Mouse (Mus musculus) spleen, adult 2 months (tissue): ENCODE results near the gene Ceacam1. TPM values are rescaled to one million over a fixed set of nuclear protein-coding genes. Genes with fewer than 3 reads are reported as not detected.
A peak's percentile ranks its signal among the peaks of the same experiment; 100 is the strongest.

ENCODE experiments used
- DNase-seq, 2 experiments: peaks; one replicate each; pipeline versions ENCODE4 v3.0.0 to v3.0.0-alpha.2; 2012 to 2021; ENCODE audit warnings: low spot score in 2 of 2, low read depth in 1 of 2
- H3K27ac ChIP-seq: fragments of 200-500 bp; 2 replicates; pipeline ENCODE4 v1.5.1; 2012; ENCODE audit warnings: low read length, inconsistent platforms; ENCODE audit not compliant: insufficient read depth
- H3K27me3 ChIP-seq: fragments of 200-500 bp; 2 replicates; pipeline ENCODE4 v1.6.1; 2012; ENCODE audit warnings: mild to moderate bottlenecking, moderate library complexity, low read length, inconsistent platforms; ENCODE audit not compliant: control insufficient read depth, insufficient read depth
- H3K36me3 ChIP-seq: fragments of 200-500 bp; 2 replicates; pipeline ENCODE4 v1.6.1; 2012; ENCODE audit warnings: mild to moderate bottlenecking, low read length, inconsistent platforms; ENCODE audit not compliant: control insufficient read depth, insufficient read depth
- H3K4me1 ChIP-seq: fragments of 200-500 bp; 2 replicates; pipeline ENCODE4 v1.6.1; 2011; ENCODE audit warnings: inconsistent platforms; ENCODE audit not compliant: control insufficient read depth, insufficient read depth, insufficient read length
- H3K4me3 ChIP-seq: fragments of 200-500 bp; 2 replicates; pipeline ENCODE4 v1.5.1; 2011; ENCODE audit warnings: mild to moderate bottlenecking, inconsistent platforms; ENCODE audit not compliant: insufficient read depth, insufficient read length; ENCODE audit errors: extremely low read depth
- CTCF ChIP-seq: fragments of 200-500 bp; IDR thresholded peaks from 2 replicates; pipeline ENCODE4 v1.5.1; 2011; ENCODE audit warnings: mild to moderate bottlenecking, inconsistent platforms; ENCODE audit not compliant: insufficient read depth, insufficient read length, insufficient replicate concordance; ENCODE audit errors: extremely low read depth
- POLR2A ChIP-seq: fragments of 200-500 bp; IDR thresholded peaks from 2 replicates; pipeline ENCODE4 v1.6.1; 2011; ENCODE audit warnings: low read depth, low read length, inconsistent platforms
- WGBS: fragments of 180-500 bp; shearing (Covaris S2); methylation state at CpG from one replicate; pipeline ENCODE4 v1.1.7; 2018; 5-methylcytosine and 5-hydroxymethylcytosine counted together
- polyA plus RNA-seq: library from polyadenylated mRNA; depleted of rRNA; stranded (reverse); fragments of >200 nt; gene quantifications from 2 replicates; pipeline ENCODE4 v1.2.3, GENCODE M21; 2012

Ceacam1 gene
- polyA plus RNA-seq, 1 experiment: 16.3 TPM

- Histone ChIP-seq H3K27me3 (no peaks in the 10 kb centered on the region), H3K36me3 (no peaks in the 10 kb centered on the region), H3K4me3 (no peak overlapping the region), H3K27ac (no peak overlapping the region), H3K4me1 (peaks cover 28% of the 10 kb centered on the region)
- DNase-seq: no peak
- 80% methylated on average over 9 of the region's 9 CpGs for WGBS
- TF ChIP-seq POLR2A (no peak), CTCF (no peak)
These were observed 37.2 kb downstream of the Ceacam1 start for GRCm38 (mm10) chr7:25439978-25440815.

GRCm38 (mm10) chr7:25439124-25439822 is 38.1 kb downstream of the Ceacam1 start:
- Histone ChIP-seq H3K27ac (no peak overlapping the region), H3K27me3 (no peaks in the 10 kb centered on the region), H3K4me1 (peaks cover 37% of the 10 kb centered on the region), H3K36me3 (no peaks in the 10 kb centered on the region), H3K4me3 (no peak overlapping the region)
- no peak for TF ChIP-seq POLR2A
- no peak for TF ChIP-seq CTCF
- no peak for DNase-seq
- WGBS: 85% methylated on average over 8 of the region's 8 CpGs

- H3K4me1 ChIP-seq: peaks cover 54% of the 10 kb centered on the region
- 52% methylated on average over 2 of the region's 2 CpGs for WGBS
- H3K27ac ChIP-seq: peak overlapping the region; percentile 83
- no peaks in the 10 kb centered on the region for H3K27me3 ChIP-seq
- H3K36me3 ChIP-seq: no peaks in the 10 kb centered on the region
- no peak for TF ChIP-seq CTCF
- no peak for TF ChIP-seq POLR2A
- no peak overlapping the region for H3K4me3 ChIP-seq
- no peak for DNase-seq
These were observed 40.7 kb downstream of the Ceacam1 start for GRCm38 (mm10) chr7:25436704-25437103.

- no peak for TF ChIP-seq POLR2A
- TF ChIP-seq CTCF: no peak
- no peaks in the 10 kb centered on the region for H3K27me3 ChIP-seq
- no peaks in the 10 kb centered on the region for H3K36me3 ChIP-seq
- no peak overlapping the region for H3K4me3 ChIP-seq
- 41% methylated on average over 6 of the region's 6 CpGs for WGBS
- peak overlapping the region; percentile 83 for H3K27ac ChIP-seq
- no peak for DNase-seq
- H3K4me1 ChIP-seq: peaks cover 54% of the 10 kb centered on the region
These were observed 41.2 kb downstream of the Ceacam1 start for GRCm38 (mm10) chr7:25436226-25436625.

- no peaks in the 10 kb centered on the region for H3K36me3 ChIP-seq
- no peaks in the 10 kb centered on the region for H3K27me3 ChIP-seq
- H3K27ac ChIP-seq: peak overlapping the region; percentile 83
- H3K4me3 ChIP-seq: peak overlapping the region; percentile 1; the same call in 1 of the 2 replicates
- H3K4me1 ChIP-seq: peaks cover 50% of the 10 kb centered on the region
- WGBS: 39% methylated on average over 2 of the region's 2 CpGs
- TF ChIP-seq CTCF (no peak), POLR2A (peak; percentile 9; the same call in 1 of the 2 replicates)
- peak in 1 of 2 experiments; percentile 54 for DNase-seq
These were observed 41.9 kb downstream of the Ceacam1 start for GRCm38 (mm10) chr7:25435546-25435851.

GRCm38 (mm10) chr7:25434654-25435545 is 42.5 kb downstream of the Ceacam1 start:
- TF ChIP-seq CTCF (no peak), POLR2A (no peak)
- Histone ChIP-seq H3K27ac (peak overlapping the region; percentile 81), H3K4me3 (no peak overlapping the region), H3K36me3 (no peaks in the 10 kb centered on the region), H3K27me3 (no peaks in the 10 kb centered on the region), H3K4me1 (peaks cover 50% of the 10 kb centered on the region)
- no peak for DNase-seq
- 56% methylated on average over 10 of the region's 10 CpGs for WGBS
